Mouse (Mus musculus): ENCODE results near the gene Orai2.
"Not testable (repeated sequence)": the region's sequence is repeated elsewhere in the genome, so short reads cannot be mapped to it uniquely, and the experiment has no call there.

The Orai2 gene

DNA sequence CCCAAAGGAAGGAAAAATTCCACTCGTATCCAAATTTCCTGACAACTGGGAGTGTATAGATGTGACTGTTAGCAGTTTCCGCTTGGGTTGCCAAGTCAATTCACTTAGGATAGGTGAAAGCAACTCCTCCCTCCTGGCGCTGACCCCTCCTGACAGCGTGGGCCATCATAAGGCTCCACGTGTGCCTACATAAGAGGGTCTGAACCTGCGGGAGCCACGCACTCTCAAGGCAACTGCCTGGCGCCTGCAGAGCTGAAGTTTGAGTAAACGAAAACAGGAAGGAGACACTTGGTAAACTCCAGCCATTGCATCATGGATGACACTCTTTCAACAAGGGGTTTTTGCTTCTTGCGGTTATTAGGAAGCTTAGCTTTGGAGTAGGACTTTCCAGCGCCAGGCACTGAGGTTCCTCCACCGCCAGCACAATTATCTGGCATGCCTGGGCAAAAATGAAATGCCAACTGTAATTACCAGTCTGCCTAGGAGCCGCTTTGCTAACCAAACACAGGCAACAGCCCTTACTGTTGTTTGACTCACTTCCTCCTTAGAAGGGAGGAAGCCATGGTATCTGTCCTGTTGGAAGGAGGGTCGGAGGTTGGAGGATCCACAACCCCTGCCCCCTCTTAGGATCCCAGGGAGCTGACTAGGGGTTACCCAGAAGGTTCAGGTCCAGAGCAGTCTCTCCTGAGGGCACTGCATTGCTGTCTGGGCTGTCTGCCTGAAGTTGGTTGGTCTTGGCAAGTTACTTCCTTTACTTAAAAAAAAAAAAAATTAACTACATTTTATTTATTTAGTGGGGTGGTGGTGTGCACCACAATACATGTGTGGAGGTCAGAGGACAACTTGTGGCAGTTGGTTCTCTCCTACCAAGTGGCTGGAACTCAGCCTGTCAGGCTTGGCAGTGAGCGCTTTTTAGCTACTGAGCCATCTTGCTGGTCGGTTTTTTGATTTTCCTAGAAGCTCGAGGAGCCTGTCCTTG, 1.1 kb upstream of the Orai2 start:
- DNase-seq = no peak

DNA sequence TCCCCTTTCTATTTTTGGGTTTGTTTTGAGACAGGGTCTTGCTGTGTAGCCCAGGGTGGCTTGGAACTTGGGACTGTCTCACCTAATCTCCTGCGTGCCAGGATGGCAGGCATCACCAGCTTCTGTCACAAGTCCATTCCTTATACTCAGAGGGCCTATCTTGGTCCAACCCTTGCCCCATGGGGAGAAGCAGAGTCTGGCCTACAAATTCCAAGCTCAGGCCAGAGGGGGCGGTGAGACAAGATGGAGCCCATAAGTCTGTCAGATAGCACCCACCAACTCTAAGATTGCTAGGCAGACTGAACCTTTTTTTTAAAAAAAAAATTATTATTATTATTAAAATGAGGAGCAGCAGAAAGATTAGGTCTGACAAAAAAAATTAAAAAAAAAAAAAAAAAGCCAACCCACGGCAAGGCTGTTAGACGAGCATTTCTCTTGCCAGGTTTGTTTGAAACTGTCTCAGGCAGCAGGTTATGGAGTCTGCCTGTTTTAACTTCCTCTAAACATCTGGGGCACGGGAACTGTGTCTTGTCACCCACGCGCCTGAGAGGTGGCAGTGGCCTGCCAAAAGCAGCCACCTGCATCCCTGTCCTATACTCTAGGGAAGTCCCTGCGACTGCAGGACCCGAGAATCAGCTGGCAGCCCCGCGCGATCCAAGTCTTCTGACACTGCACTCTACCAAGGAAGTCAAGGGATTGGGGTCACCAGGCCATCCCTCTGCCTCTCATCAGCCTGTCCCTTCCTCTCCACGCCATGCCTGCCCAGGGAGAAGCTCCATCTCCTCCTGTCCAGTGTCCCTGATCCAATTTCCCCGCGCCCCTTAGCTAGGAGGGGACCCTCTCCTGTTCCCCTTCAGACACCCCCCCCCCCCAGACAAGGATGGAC, 644 bp downstream of the Orai2 start:
- peak; percentile 34 for DNase-seq

DNA sequence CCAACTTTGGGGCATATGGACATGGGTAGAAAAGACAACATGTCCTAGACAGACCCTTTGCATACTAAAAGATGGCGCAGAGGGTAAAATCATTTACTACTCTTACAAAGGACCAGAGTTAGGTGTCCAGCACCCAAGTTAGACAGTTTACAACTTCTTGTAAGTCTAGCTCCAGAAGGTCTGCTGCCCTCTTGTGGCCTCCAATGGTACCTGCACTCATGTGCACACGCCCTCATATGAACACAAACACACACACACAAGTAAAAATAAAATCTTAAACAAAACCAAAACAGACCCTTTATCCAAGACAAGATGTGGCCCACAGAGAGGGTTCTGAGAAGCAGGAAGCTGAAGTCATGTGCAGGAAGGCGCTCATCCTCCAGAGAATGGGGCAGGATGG, 2.4 kb downstream of the Orai2 start:
- DNase-seq = no peak

DNA sequence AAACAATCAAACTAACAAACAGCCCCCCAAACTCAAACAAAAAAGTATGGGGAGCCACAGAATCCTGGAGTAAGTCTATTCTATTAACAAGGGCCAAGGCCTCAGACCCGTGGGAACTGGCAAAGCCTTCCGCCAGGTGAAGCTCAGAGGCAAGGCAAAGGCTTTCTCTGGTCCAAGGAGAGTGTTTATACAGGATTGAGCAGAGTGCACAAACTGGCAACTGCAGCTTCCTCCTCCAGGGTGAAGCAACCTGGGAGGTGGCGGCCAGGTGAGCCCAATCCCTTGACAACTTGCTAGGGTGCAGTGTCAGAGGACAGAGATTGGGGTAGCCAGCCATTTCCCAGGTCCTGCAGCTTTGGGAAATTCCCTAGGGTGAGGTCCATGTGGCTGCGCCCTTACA, 3.2 kb downstream of the Orai2 start:
- no peak for DNase-seq

DNA sequence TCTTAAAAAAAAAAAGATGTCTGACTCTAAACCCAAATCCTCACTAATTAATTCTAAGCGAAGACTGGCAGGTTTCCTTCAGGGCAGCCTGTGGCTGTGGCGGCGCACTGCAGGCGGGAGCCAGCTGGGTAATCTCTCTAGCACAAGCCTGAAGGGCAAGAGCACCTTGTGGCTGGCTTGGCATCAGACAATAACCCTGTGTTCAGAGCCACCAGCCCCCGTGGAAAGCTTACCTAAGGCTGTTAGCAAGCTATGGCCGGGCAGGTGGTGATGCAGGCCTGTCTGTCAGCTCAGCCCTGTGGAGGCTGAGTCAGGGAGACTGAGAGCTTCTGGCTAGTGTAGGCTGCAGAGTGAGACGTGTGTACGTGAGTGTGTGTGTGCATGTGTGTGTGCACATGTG, 5.3 kb downstream of the Orai2 start:
- DNase-seq = no peak

DNA sequence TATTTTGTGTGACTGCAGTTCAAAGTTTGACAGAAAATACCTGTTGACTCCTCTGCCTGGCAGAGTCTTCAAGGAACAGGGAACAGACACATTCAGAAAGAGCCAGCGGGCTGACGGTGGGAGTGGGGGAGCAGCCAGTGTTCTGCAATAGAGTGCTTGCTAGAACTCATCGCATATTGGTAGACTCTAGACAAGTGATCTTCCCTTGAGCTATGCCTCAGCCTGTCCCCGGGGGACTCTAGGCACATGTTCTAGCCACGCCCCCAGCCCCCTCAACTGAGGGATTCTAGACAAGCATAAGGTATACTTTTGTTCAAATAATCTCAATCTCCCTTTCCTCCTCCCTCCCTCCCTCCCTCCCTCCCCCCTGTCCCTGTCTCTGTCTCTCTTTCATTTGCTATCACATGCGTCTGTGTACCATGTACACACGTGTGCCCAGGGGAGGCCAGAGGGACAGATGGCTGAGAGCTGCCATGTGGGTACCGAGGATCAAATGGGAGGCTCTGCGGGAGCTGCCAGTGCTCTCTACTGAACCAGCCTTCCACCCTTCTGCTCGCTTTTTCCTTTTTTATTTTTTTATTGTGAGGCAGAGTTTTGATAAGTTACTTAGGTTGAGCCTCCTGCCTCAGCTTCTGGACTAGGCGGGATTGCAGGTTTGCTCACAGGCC, 6.6 kb downstream of the Orai2 start:
- no peak for DNase-seq

DNA sequence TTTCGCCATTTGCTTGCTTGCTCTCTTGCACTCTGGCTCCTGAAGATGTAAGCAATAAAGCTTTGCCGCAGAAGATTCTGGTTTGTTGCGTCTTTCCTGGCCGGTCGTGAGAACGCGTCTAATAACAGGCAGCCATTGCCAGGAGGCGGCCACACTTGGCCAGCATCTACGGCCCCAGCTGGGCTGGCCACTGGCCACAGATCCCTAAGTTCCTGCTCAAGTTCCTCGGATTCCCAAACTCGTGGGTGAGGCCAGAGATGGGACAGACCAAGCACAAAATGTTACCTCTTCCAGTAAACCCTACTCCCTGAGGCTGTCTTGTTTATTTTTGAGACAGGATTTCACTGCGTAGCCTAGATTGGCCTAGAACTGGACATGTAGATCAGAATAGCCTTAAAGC, 10.4 kb downstream of the Orai2 start:
- not testable (repeated sequence) for DNase-seq

DNA sequence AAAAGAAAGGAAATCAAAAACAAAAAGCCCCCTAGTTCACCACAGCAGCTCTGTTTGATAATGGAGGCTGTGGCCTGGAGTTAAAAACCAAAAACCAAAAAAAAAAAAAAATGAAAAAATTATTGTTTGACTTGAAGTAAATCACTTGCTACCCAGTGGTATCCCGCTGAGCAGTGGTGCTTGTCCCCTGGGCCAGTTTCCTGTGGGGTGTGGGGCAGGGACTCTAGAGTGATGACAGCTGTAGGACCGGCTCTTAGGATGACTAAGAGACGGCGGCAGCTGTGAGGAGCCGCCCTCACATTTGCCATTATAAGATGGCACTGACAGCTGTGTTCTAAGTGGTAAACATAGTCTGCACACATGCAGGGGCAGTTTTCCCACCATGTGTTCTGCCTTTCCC, 15.1 kb downstream of the Orai2 start:
- no peak for DNase-seq

DNA sequence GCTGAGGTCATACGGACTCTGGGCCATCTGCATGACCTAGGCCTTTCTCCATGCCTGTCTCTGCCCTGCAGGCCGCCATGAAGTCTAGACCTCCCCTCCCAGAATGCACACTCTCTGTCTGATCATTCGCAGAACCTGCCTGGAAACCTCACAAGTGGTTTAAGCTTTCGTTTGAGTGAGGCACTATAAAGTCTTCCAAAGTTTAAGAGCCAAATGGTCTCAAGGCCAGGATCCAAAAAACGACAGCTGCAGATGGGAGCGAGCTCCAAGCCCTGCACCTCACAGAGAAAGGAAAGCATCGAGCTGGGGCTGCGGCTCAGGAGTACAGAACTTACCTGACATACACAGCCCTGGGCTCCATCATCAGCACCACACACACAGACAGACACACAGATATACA, 18.1 kb downstream of the Orai2 start:
- DNase-seq = no peak

DNA sequence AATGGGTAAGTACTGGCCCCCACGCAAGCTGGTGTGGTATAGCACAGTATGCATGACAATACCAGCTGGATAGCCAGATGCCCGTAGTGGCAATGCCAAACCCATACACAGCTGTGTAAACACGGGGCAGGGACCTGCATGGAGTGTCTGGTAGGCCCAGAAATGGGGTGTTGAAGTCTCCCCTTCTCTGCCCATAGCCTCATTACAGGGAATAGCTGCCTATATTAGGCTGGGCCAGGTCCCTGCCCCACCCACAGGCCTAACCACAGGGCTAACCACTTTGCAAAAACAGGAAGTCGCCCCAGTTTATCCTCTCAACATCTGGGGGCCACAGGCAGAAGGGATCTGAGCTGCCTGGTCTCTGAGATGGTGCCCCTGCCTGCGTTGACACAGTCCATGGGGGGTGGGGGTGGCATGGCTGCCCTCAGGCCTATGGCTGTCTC, 21.4 kb downstream of the Orai2 start:
- DNase-seq = not testable (repeated sequence)

DNA sequence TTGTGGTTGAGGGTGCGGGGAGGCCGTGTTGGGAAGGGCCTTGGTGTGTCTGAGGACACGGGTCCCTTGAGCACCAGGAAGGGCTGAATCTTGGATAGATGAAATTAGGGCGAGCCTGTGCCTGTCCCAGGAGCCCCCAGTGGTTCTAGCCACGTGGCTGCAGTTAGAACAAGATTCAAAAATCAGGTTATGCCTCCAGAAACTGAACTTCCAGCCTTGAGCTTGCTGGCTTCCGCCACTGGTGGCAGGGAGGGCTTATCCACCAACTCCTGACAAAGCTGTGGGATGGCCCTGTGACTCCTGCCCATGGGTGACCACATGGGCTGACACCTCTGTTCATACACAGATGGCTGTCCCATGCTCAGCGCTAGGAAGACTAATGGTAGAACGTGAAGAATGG, 22.8 kb downstream of the Orai2 start:
- no peak for DNase-seq

DNA sequence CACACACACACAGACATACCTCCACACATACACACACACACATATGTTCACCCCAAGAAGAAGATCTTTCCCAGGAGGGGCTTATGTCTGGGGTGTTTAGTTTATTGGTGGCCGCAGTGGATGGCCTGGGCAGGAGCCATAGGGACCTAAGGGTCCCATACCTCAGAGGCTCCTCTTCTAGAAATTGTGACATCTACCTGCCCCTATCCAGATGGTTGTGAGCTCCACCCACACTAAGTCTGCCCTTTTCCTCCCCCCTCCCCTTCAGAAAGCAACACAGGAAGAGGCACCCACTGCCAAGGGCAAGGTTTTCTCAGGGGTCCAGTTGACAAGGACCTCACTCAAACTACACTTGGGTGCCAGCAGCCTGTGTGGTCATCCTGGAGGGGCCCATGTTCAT, 23.6 kb downstream of the Orai2 start:
- no peak for DNase-seq

DNA sequence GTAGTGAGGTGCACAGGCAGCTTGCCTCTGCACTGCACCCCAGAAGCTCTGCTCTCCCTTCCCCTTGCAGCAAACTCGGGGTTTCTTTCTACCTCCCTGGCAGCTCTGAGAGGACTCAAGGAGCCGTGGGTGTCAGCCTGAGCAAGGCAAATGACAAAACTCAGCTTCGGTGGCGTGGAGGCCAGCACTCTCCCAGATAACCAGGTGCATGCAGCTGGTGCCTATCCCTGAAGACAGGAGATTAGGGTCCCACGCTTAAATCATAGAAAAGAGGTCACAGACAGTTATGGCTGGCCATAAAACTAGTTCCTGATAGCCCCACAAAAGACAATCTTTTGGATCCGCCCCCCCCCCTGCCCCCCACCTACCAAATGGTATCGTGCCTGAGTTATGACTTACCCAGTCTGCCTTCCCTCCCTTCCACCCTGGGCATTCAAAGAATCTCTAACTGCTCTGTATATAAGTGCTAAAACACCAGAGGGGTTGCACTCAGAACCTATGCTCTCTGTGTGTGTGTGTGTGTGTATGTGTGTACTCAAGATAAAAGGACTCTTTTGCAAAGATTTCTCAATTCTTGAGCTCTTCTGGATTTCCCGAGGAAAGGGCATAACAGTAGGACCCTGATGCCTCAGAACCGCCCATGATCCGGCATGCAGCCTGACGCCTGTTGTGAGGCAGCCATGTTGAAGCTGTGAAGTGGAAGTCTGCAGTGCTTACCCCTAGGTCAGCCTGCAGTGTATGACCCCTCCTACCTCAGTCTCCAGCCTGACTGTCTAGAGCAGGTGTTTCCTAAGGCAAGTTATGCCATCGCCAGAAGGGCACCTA, 25.7 kb downstream of the Orai2 start:
- no peak for DNase-seq

DNA sequence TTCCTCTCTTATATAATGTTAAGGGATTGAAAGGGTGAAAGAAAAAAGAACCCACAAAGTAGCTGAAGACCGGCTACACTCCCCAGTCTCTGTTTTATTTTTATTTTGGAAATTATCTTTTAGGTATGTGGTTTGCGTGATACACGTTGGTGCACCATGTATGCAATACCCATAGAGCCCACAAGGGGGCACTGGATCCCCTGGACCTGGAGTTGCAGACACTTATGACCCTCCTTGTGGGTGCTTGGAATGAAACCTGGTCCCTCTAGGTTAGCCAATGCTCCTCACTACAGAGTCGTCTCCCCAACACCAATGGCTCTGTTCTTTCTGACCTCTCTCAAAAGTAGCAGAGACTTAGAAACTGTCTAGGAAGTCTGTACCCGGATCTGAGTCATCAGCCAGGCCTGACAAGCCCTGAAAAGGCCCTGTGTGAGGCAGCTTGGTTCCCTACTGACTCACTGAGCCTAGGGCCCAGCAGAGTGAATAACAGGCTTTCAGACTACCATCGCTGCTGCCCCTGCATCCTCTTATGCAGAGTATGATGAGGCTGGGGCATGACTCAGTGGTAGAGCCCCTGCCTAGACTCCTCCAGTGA, 27.3 kb downstream of the Orai2 start:
- no peak for DNase-seq

DNA sequence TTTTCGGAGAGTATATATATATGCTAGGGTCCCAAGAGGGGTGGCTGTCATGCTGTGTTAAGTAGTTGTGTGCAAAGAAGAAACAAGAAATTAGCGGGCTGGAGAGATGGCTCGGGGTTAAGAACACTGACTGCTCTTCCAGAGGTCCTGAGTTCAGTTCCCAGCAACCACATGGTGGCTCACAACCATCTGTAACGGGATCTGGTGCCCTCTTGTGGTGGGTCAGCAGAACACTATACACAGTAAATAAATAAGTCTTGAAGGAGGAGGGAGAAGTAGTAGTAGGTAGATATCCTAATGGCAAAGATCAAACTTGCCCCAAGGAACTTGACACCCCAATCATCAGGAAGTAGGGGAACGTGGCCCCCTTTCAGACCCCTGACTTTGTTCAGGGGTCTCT, 27.8 kb downstream of the Orai2 start:
- no peak for DNase-seq

DNA sequence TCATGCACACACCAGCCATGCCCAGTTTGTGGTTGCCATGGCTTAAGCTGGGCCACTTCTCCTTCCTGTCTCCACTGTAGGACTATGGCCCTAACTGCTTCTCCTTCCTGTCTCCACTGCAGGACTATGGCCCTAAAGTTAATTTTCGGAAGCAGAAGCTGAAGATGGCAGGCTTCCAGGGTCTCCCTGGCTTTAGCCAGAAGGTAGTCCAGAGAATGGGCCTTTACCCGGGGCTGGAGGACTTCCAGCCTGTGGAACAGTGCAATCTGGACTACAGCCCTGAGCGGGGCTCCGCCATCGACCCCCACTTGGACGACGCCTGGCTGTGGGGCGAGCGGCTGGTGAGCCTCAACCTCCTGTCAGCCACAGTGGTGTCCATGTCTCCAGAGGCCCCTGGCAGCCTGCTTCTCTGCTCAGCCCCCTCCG, 30.4 kb downstream of the Orai2 start:
- no peak for DNase-seq

DNA sequence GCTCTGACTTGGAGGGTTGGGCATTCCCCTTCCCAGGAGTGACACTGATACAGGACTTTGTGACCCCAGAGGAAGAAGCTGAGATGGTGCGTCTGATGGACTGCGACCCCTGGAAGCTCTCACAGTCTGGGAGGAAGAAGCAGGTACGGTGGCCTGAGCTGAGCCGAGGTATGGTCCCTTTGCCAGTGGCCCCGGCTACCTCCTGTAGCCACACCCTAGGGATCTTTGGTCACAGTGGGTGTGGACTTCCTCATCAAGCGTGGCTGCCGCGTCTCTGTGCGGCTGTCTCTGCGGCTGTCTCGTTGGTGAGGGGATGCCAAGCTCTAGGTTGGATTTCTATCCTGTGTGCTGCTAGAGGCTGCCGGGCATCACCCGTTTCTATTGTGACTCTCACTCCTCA, 31.1 kb downstream of the Orai2 start:
- DNase-seq = no peak

DNA sequence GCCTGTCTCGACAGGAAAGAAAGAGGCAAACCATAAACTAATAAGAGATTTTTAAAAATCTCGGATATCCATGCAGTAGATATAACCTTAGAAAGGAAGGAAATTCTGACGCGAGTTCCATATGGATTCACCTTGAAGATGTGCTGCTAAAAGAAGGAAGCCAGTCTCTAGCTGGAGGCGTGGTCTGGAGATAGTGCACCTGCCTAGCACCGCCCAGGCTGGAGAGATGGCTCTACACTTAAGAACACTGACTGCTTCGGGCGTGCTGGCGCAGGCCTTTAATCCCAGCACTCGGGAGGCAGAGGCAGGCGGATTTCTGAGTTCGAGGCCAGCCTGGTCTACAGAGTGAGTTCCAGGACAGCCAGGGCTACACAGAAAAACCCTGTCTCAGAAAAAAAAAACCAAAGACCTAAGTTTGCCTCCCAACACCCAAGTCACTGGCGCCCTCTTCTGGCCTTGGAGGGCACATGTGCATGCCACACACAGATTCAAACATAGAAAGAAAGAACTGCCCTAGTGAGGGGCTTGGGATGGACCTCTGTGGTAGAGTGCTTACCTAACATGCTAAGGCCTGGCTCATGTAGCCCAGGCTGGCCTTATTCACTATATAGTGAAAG, 32.7 kb downstream of the Orai2 start:
- DNase-seq = peak; percentile 50

DNA sequence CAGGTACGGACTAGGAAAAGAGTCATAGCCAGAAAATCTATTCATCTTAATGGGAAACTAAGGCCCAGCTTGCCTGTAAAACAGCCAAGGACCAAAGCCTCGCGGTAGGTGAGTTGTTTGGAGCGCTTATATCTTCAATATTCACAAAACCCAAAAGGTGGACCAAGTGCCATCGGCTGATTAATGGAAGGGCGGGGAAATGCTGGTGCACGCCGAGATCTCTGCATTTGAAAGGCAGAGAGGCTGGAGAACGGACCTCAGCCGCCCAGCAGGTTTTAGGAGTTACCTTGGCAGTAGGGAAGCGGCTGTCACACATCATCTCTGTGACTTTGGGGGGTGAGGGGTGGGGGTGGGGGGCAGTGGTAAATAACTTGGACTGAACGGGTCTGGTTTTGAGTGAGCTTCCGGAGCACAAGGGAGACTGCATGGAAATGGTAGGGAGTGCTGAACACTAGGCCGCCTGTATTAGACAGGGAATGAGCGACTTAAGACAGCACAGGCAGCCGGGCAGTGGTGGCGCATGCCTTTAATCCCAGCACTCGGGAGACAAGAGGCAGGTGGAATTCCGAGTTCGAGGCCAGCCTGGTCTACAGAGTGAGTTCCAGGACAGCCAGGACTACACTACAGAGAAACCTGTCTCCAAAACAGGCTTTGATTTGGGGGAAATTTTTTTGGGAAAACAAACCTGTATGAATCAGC, 34.1 kb downstream of the Orai2 start:
- no peak for DNase-seq

DNA sequence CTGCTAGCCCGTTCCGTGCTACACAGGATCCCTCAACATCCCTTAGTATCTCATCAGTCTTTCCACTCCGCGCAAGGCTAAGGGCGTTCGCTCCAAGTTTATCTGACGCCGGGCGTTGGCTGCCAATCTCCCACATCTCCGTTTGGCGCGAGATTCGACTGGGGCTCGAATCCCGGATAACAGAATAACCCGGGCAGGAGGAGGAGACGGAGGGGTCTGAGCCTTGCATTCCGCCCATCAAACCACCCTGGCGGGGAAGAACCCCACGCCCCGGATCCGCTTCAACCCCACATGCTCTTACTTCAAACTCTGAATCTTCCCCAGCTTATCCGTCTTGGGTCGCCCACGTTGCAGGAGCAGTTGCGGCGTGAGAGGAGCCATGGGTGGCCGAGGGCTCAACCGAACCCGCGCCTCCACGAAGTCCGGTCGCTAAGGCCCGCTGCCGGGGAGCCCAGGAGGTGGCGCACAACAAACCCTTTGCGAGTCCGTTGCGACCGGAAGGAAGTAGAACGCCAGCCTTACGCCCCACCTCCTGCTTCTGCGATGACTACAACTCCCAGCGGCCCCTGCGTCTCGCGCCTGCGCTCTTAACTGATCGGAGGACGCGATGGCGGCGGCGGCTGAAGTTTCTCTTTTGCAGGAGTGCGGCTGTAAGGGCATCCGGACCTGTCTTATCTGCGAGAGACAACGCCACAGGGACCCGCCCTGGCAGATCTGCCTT, 34.8 kb downstream of the Orai2 start, which contains the start of the genes Lrwd1 and Alkbh4:
Lrwd1 (minus strand) TSS at position 504 of the 721 bp plus-strand sequence.
Alkbh4 (plus strand) TSS at position 576 of the 721 bp plus-strand sequence.
- peak; percentile 94 for DNase-seq
